In genomic region chr12:99752986-99753385, GRCm38 (mm10) we compare ENCODE assay signal across 21 mouse cellular contexts.
DNase-seq lines count a peak whose midpoint lies in the region; ATAC-seq and TF ChIP-seq lines count a peak whose summit lies in the region.
"Had no signal": no experiment of that assay in that cellular context is flagged by ENCODE, and none has a peak within 500 bp of the region (broad histone marks: within the 10 kb centered on the region; RNA-seq: fewer than 3 reads in every experiment).

No protein-coding gene starts in this region.

- TF ChIP-seq CTCF in stomach, postnatal 0 days (IDR thresholded peaks at IDR 0.05; ENCODE audit: low read depth) = no peak

- H3K4me3 ChIP-seq in stomach, embryonic 16.5 days (replicated peaks; ENCODE audit: low read length) = no peak overlapping the region
- H3K4me3 ChIP-seq in stomach, postnatal 0 days (ENCODE audit: low read depth, low read length) = no peak overlapping the region
- H3K4me3 ChIP-seq: embryonic facial prominence, embryonic 12.5 days; embryonic facial prominence, embryonic 15.5 days; erythroblast, embryonic 14.5 days; forebrain, embryonic 10.5 days; forebrain, embryonic 12.5 days had no signal

- no peak for TF ChIP-seq EP300 in stomach, postnatal 0 days (optimal IDR thresholded peaks at IDR 0.05)

- no peak overlapping the region for H3K27ac ChIP-seq in stomach, embryonic 16.5 days (ENCODE audit: low read length)
- no peak overlapping the region for H3K27ac ChIP-seq in stomach, postnatal 0 days (replicated peaks)
- H3K27ac ChIP-seq: embryonic facial prominence, embryonic 12.5 days; embryonic facial prominence, embryonic 15.5 days; forebrain, embryonic 10.5 days; forebrain, embryonic 12.5 days had no signal

- no peaks in the 10 kb centered on the region for H3K9me3 ChIP-seq in stomach, embryonic 16.5 days (replicated peaks; ENCODE audit: control insufficient read depth, low read length)
- no peaks in the 10 kb centered on the region for H3K9me3 ChIP-seq in stomach, postnatal 0 days (ENCODE audit: control insufficient read depth, low read length)
- H3K9me3 ChIP-seq: embryonic facial prominence, embryonic 12.5 days; embryonic facial prominence, embryonic 15.5 days; forebrain, embryonic 10.5 days; forebrain, embryonic 12.5 days had no signal

- ATAC-seq in stomach, embryonic 16.5 days (ENCODE audit: insufficient read depth, low FRiP score) = no peak
- no peak for ATAC-seq in stomach, postnatal 0 days (ENCODE audit: low FRiP score, low TSS enrichment)
- ATAC-seq: forebrain, embryonic 14.5 days; forebrain, embryonic 16.5 days had no signal

- H3K36me3 ChIP-seq in stomach, embryonic 16.5 days (ENCODE audit: control insufficient read depth, insufficient read depth, low read length) = no peaks in the 10 kb centered on the region
- no peaks in the 10 kb centered on the region for H3K36me3 ChIP-seq in stomach, postnatal 0 days (ENCODE audit: control insufficient read depth, insufficient read depth, low read length)
- H3K36me3 ChIP-seq: embryonic facial prominence, embryonic 12.5 days; embryonic facial prominence, embryonic 15.5 days; forebrain, embryonic 10.5 days; forebrain, embryonic 12.5 days had no signal

- no peaks in the 10 kb centered on the region for H3K27me3 ChIP-seq in stomach, embryonic 16.5 days (ENCODE audit: control insufficient read depth, insufficient read depth, low read length)
- no peaks in the 10 kb centered on the region for H3K27me3 ChIP-seq in stomach, postnatal 0 days (ENCODE audit: control insufficient read depth, insufficient read depth, low read length)
- H3K27me3 ChIP-seq: embryonic facial prominence, embryonic 12.5 days; embryonic facial prominence, embryonic 15.5 days; forebrain, embryonic 12.5 days had no signal

- intact Hi-C loops in heart, postnatal 36 days (cut with DNase I) = no loop called here

- H3K9ac ChIP-seq in stomach, embryonic 16.5 days (ENCODE audit: low read length) = 0 out of 2 replicates have a peak overlapping the region, but pooled peaks have one; percentile 34
- H3K9ac ChIP-seq in stomach, postnatal 0 days (ENCODE audit: low read length) = no peak overlapping the region
- H3K9ac ChIP-seq: embryonic facial prominence, embryonic 12.5 days; embryonic facial prominence, embryonic 15.5 days; forebrain, embryonic 12.5 days had no signal

- peak; percentile 70 for DNase-seq in heart, adult 11 months
- DNase-seq in heart, postnatal 36 days = no peak
- no peak for DNase-seq in stomach, postnatal 0 days (ENCODE audit: low spot score)
- DNase-seq in cerebellum, postnatal 4 days (ENCODE audit: low spot score in 2 of 2) = no peak
- DNase-seq: adrenal gland, adult 8-10 months; adrenal gland, postnatal 14 days; adrenal gland, postnatal 36 days; cerebellum, adult 11-12 months; cerebellum, adult 2 months; cerebellum, adult 9-10 months; cerebellum, postnatal 10 days; cerebellum, postnatal 25 days; embryo, embryonic 11 days had no signal

- WGBS in stomach, embryonic 16.5 days = 40% methylated on average over 11 of the region's 11 CpGs
- 45% methylated on average over 11 of the region's 11 CpGs for WGBS in stomach, postnatal 0 days

- H3K4me1 ChIP-seq in stomach, embryonic 16.5 days (ENCODE audit: control insufficient read depth, insufficient read depth, low read length) = no peaks in the 10 kb centered on the region
- H3K4me1 ChIP-seq in stomach, postnatal 0 days (replicated peaks; ENCODE audit: control insufficient read depth, insufficient read depth) = no peaks in the 10 kb centered on the region

- H3K4me2 ChIP-seq in stomach, embryonic 16.5 days (ENCODE audit: low read depth, low read length) = no peak overlapping the region
- no peak overlapping the region for H3K4me2 ChIP-seq in stomach, postnatal 0 days (replicated peaks; ENCODE audit: low read depth)
- H3K4me2 ChIP-seq: embryonic facial prominence, embryonic 12.5 days; embryonic facial prominence, embryonic 15.5 days; forebrain, embryonic 12.5 days had no signal
